Mouse (Mus musculus) erythroblast, embryonic 14.5 days (primary cell): ENCODE data around the gene Bcdin3d.

Experiments used
- GATA1 ChIP-seq: IDR thresholded peaks from 2 replicates; pipeline ENCODE4 v1.6.1; 2012; ENCODE audit warnings: low read length, inconsistent platforms, mixed read lengths
- TAL1 ChIP-seq: IDR thresholded peaks from 3 replicates; pipeline ENCODE4 v1.6.1; 2012; ENCODE audit warnings: low read length, inconsistent platforms, mixed read lengths

DNA sequence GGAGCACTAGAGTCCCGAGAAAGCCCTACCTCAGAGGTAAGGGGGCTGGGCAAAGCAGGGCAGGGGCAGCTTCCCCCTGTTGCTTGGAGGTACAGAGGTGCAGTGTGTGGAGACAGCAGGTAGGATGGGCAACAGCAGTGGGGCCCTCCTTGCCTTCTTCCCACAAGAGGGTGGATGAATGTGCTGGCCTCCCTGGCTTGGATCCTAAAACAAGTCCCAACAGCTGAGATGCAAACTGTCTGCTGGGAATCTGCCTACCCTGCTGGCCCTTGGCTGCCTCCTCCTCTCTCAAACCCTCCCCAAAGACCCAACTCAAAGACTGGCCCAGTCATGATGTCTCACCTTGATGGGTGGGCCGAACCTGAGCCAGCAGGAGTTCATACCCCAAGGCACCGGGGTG is 19.1 kb downstream of the Bcdin3d start:
- no peak for TF ChIP-seq TAL1
- no peak for TF ChIP-seq GATA1
